Mouse (Mus musculus) G1E (cell line): ENCODE measurements at regions not wholly inside any gene's neighbourhood (a gene's known extent, or its start where the extent isn't known, plus 50 kb on each side); places are given as distances from the start of the nearest gene placed in this dataset.

Experiments used
- ATAC-seq: 2 replicates; pipeline ENCODE4 v1.8.0; 2016; ENCODE audit warnings: mild to moderate bottlenecking; ENCODE audit not compliant: insufficient number of reproducible peaks, poor library complexity, low FRiP score, severe bottlenecking; ENCODE audit errors: extremely low read depth
- DNase-seq: peaks from one replicate; pipeline ENCODE4 v3.0.0; 2012; ENCODE audit warnings: low spot score
- H3K27me3 ChIP-seq: 2 replicates; pipeline ENCODE4 v1.6.1; 2012; ENCODE audit warnings: mild to moderate bottlenecking, low read length, inconsistent platforms; ENCODE audit not compliant: insufficient read depth
- H3K36me3 ChIP-seq: replicated peaks from 2 replicates; pipeline ENCODE3; 2012; ENCODE audit warnings: mild to moderate bottlenecking, inconsistent platforms
- H3K4me1 ChIP-seq: 2 replicates; pipeline ENCODE4 v1.6.1; 2012; ENCODE audit warnings: low read depth, low read length, inconsistent platforms, mixed read lengths; ENCODE audit not compliant: insufficient read depth
- H3K4me3 ChIP-seq: 2 replicates; pipeline ENCODE4 v1.5.1; 2012; ENCODE audit warnings: low read depth, mild to moderate bottlenecking, inconsistent platforms, low read length, moderate library complexity, mixed read lengths
- H3K9me3 ChIP-seq: replicated peaks from 2 replicates; pipeline ENCODE4 v1.6.1; 2012; ENCODE audit warnings: inconsistent platforms
- CTCF ChIP-seq: IDR thresholded peaks from 2 replicates; pipeline ENCODE4 v1.5.1; 2012; ENCODE audit warnings: low read depth, low read length, inconsistent platforms, mixed read lengths
- GATA1 ChIP-seq: IDR thresholded peaks from 2 replicates; pipeline ENCODE4 v1.6.1; 2012; ENCODE audit warnings: borderline replicate concordance, low read length, inconsistent platforms, mixed read lengths
- GATA2 ChIP-seq: IDR thresholded peaks from 2 replicates; pipeline ENCODE4 v1.6.1; 2012; ENCODE audit warnings: low read depth, low read length, inconsistent platforms, borderline replicate concordance
- POLR2AphosphoS5 ChIP-seq: IDR thresholded peaks from 2 replicates; pipeline ENCODE4 v1.6.1; 2012; ENCODE audit warnings: low read depth, low read length, inconsistent platforms; ENCODE audit not compliant: insufficient replicate concordance
- TAL1 ChIP-seq: conservative IDR thresholded peaks from 2 replicates; pipeline ENCODE4 v1.6.1; 2012; ENCODE audit warnings: low read depth, low read length, inconsistent platforms, mixed read lengths

DNA sequence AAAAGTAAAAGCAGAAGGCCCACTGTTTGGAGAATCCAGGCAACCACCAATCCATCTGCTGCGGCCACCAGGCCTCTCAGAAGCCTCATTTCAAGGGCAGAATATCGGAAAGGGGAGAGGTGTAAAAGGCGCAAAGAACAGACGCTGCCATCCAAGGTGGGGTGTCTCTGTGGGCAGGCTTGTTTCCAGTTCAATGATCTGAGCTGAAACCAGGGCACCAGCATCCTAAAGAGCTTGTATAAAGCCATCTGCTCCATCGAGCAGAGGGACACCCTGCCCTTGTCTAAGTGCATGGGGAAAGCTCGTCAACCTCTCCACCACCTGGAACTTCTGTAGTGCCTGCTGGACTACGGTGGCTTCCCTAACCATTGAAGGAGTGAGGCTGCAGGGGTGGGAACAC lies 363.7 kb upstream of the Spred2 start:
- no peak for ATAC-seq
- H3K4me1 ChIP-seq = no peaks in the 10 kb centered on the region
- H3K9me3 ChIP-seq = no peaks in the 10 kb centered on the region
- H3K27me3 ChIP-seq = no peaks in the 10 kb centered on the region
- H3K36me3 ChIP-seq = no peaks in the 10 kb centered on the region
- DNase-seq = no peak
- TF ChIP-seq POLR2AphosphoS5 (no peak), GATA1 (no peak), GATA2 (no peak)
- H3K4me3 ChIP-seq = no peak overlapping the region

DNA sequence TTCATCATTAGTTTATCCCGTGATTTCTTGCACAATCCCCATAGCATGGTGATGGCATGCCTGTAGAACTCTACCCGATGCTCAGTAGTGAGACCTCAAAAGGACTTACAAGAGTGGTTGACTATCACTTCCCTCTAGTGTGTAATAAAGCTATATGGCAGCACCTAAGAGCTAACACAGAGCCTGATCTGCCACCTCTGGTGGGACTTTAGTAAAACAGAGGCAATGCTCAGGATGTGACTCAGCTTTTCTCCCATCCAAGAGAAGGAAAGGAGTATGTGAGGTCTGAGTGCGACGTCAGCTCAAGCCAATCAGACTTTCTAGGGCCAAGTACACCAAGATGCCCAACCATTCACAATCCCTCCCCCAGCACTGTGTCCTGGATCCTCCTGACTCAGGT lies 361.5 kb upstream of the Spred2 start:
- DNase-seq = no peak
- H3K4me1 ChIP-seq = no peaks in the 10 kb centered on the region
- ATAC-seq = no peak
- no peaks in the 10 kb centered on the region for H3K9me3 ChIP-seq
- TF ChIP-seq TAL1 (no peak), CTCF (no peak), GATA1 (no peak), POLR2AphosphoS5 (no peak), GATA2 (no peak)
- H3K4me3 ChIP-seq = no peak overlapping the region
- H3K36me3 ChIP-seq = no peaks in the 10 kb centered on the region
- no peaks in the 10 kb centered on the region for H3K27me3 ChIP-seq

DNA sequence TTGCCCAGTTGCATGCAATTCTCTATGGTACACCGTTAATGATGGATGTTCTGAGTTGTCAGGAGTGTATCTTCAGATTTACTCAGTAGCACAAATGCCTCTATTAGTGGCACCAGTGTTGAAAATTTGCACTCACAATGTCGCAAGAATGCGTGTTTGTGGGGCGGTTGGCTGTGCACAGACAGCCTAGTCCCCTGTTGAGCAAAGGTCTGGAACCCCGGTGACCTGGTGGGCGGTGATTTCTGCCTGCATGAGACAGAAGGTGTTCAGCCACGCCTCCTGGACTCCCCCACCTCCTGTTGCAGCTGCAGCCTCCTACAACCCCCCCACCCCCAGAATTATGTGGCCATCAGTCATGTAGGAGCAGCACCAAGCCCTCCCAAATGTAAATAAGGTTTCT lies 338.9 kb upstream of the Spred2 start:
- Histone ChIP-seq H3K4me1 (no peaks in the 10 kb centered on the region), H3K4me3 (no peak overlapping the region), H3K9me3 (no peaks in the 10 kb centered on the region), H3K36me3 (no peaks in the 10 kb centered on the region), H3K27me3 (no peaks in the 10 kb centered on the region)
- DNase-seq (no peak), ATAC-seq (no peak)
- TF ChIP-seq GATA1 (no peak), GATA2 (no peak), TAL1 (no peak), POLR2AphosphoS5 (no peak), CTCF (no peak)

DNA sequence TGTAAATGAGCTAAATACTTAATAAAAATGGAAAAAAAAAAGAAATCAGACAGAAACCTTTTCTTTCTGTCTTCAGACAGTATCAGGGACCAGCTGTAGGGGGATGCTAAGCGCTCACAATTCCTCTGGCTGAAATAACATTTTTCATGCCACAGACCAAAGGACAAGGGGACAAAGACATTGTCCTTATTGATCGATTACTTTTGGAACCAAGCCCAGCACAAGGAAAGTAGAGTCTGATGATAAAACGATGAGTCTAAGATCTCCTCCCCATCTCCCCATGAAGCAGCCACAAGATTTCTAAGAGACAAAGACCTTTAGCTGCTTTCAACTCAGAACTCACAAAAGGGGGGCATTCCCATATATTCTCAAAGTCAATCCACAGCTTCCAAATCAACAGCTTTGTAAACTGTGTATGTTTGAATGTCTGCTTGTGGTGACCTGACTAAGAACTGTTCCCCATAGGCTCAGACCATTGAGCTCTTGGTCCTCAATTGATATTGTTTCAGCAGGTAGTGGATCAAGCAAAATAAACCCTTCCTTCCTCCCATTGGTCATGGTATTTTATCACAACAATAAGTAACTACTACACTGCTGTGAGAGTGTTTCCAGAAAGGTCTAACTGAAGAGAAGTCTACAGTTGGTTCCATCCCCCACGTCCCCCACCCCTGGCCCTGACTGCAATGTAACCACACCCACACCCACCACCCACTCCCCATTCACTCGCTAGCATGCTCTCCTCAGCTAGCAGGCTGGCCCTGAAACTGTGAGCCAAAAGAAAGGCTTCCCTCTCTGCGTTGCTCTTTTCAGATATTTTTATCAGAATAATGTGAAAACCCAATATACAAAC lies 331.4 kb upstream of the Spred2 start:
- Histone ChIP-seq H3K4me1 (no peaks in the 10 kb centered on the region), H3K4me3 (no peak overlapping the region), H3K27me3 (no peaks in the 10 kb centered on the region), H3K36me3 (no peaks in the 10 kb centered on the region), H3K9me3 (no peaks in the 10 kb centered on the region)
- no peak for DNase-seq
- no peak for TF ChIP-seq CTCF
- TF ChIP-seq TAL1 = no peak
- no peak for TF ChIP-seq POLR2AphosphoS5
- TF ChIP-seq GATA2 = no peak
- no peak for TF ChIP-seq GATA1
- no peak for ATAC-seq

DNA sequence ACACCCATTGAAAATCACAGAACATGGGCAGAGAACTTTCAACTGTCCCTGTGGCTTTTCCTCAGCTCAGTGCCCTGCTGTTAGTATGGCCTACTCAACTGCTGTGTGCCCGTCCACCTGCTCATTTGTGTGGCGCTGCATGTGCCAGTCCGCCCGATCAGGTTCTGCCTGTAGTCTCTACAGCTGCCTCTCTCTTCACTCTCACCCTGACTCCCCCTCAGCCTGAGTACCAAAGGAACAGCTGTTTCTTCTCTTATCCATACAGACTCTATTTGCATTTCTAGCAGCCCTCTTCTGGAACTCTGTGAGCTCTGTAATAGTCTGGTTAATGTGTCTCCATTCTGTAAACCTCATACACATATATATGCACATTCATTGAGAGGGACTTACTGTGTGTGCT lies 329.1 kb upstream of the Spred2 start:
- Histone ChIP-seq H3K36me3 (no peaks in the 10 kb centered on the region), H3K27me3 (no peaks in the 10 kb centered on the region), H3K4me3 (no peak overlapping the region), H3K9me3 (no peaks in the 10 kb centered on the region), H3K4me1 (no peaks in the 10 kb centered on the region)
- DNase-seq (no peak), ATAC-seq (no peak)
- TF ChIP-seq POLR2AphosphoS5 (no peak), TAL1 (no peak), GATA1 (no peak), CTCF (no peak), GATA2 (no peak)

DNA sequence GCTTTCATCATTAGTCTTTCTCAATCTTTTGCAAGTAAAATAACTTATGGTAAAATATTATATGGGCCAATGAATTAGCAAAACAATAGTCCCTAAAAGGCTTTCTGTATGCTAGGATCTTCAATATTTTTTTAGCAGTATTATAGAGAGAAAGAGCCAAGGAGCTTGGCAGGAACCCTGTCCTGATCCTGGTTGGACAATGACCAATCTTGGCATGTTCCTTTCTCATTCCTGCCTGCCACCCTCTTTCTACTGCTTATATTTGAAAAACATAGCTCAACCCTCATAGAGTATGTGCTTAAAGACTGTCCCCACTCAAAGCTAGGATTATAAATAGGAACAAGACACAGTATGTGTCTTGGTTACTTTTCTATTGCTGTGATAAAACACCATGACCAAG lies 327.8 kb upstream of the Spred2 start:
- Histone ChIP-seq H3K36me3 (no peaks in the 10 kb centered on the region), H3K9me3 (no peaks in the 10 kb centered on the region), H3K27me3 (no peaks in the 10 kb centered on the region), H3K4me1 (no peaks in the 10 kb centered on the region), H3K4me3 (no peak overlapping the region)
- ATAC-seq (no peak), DNase-seq (no peak)
- TF ChIP-seq GATA1 (no peak), CTCF (no peak), GATA2 (no peak), POLR2AphosphoS5 (no peak), TAL1 (no peak)
